Mouse (Mus musculus): ENCODE results near the gene Sh3bgrl3.
"Not testable (repeated sequence)": the region's sequence is repeated elsewhere in the genome, so short reads cannot be mapped to it uniquely, and the experiment has no call there.

Gene Sh3bgrl3

DNA sequence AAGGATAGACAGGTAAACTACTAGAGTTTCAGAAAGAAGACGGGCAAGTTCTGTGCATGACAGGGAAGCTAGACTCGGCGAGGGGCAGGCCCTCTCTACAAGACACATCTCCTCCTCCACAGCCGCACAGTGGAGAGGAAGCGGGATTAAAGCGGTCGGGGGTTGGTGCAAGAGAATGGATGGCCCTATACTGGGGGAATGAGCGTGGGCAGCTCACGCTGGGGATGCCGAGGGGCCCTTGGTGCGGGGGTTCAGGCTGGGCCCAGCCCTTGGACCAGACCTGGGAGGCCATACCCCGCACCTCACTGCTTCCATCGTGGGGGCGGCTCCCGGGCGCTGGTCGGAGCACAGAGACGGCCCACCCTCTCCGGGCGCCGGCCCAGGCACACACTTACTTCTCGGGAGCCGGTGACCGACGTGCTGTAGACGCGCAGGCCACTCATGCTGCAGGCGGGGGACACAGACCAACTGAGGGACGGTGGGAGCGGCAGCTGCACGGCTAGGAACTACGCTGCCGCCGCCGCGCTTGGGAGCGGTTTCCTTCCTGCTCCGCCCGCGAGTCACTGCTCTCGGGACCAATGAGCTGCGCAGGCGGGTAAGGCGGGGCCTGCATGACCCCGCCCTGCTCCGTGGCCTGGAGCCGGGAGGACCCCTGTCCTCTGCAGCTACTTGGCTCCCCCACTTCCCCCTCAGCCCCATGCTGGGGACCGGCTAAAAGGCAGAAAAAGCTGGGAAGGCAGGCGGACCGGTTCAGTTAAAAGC lies at the start of gene Sh3bgrl3:
Sh3bgrl3 (minus strand) TSS at position 569 of the 762 bp plus-strand sequence.
- peak; percentile 70 to 76 for DNase-seq (ENCODE audit: low spot score in 2 of 2)

DNA sequence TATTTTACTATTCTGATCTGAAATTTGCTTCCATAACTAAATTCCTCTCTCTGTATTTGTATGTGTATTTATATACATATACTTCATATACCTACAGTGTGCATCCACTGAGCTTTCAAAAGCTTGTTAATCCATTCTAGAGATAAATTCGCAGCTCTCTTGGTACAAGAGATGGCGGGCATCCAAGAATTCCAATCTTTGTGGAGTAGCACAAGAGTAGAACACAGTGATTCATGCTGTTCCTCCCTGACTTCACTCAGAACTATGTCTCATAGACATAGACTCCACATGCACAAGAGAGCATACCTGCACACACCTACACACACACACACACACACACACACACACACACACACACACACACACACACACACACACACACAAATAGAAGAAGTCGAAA lies 43.8 kb upstream of the Sh3bgrl3 start:
- no peak for DNase-seq (ENCODE audit: low spot score in 2 of 2)

DNA sequence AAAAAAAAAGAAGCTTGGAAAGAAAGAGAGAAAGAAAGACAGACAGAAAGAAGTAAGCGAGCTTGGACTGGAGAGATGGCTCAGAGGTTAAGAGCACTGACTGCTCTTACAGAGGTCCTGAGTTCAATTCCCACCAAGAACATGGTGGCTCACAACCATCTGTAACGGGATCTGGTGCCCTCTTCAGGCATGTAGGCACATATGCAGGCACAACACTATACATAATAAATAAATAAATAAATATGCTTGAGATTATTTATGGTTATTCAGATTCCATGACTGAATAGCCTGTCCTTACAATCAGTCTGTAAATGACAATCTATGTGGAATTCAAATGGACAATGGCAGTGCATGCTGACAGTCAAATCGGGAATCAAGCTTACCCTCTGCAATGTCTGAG lies 38.3 kb upstream of the Sh3bgrl3 start:
- DNase-seq (ENCODE audit: low spot score in 2 of 2), result no peak

DNA sequence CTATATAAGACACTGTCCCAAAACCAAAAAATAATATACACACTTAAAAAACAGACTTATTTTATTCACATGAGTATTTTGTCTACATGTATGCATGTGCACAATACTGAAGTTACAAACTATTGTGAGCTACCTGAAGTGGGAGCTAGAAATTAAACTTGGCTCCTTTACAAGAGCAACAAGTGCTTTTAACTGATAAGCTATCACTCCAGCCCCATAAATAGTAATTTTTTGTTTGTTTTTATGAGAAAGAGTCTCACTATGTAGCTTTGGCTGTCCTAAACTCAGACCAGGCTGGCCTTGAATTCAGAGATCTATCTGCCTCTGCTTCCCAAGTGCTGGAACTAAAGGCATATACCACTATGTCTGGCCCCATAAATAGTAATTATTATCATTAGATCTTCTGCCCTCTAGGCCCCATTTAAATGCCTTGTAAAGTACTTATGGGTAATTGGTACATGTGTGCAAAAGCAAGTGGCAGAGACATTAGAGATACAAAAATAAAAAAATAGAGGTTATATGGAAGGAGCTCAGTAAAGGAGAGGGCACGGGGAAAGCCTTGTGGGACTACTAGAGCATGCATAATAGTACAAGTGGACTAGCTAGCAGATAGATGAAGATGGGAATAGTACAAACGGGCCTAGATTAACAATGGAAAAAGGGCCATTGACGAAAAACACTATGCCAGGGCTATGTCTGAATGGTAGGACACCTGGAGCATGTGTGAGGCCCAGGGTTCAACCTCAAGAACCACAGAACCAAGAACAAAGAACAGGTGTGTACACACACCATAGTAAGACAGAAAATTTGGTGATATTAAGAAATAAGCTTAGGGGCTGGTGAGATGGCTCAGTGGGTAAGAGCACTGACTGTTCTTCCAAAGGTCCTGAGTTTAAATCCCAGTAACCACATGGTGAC lies 37.2 kb upstream of the Sh3bgrl3 start:
- DNase-seq (ENCODE audit: low spot score in 2 of 2), result no peak

DNA sequence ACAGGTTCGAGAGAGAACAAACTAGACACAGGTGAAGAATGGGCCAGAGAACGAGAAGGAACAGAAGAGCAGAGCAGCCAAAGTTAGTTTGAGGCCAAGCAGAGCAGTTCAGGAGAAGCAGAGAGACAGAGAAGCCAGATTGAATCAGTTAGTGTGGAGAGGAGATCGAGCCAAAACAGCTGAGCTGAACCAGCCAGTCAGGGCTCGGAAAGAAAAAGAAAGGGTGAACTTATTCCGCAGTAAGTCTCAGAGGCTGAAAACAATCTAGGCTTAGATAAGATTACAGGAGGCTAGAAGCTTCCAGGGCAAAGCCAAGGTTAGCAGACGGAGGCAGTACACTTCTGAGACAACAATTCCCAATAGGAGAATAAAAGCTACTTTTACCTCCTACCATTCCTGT lies 36.4 kb upstream of the Sh3bgrl3 start:
- DNase-seq (ENCODE audit: low spot score in 2 of 2), result no peak

DNA sequence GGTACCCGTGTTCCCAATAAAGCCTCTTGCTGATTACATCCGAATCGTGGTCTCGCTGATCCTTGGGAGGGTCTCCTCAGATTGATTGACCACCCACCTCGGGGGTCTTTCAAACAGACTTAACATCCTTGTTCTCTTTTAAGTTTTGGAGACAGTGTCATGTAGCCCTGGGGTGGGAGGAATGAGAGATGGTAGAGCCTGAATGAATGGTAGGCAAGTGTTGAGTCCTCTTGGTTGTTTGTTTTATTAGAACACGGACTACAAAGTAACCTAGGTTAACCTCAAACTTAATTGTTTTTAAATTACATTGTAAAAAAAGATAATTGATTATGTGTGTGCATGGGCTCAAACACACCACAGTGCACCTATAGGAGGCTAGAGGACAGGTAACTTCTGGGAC lies 36.0 kb upstream of the Sh3bgrl3 start:
- no peak for DNase-seq (ENCODE audit: low spot score in 2 of 2)

DNA sequence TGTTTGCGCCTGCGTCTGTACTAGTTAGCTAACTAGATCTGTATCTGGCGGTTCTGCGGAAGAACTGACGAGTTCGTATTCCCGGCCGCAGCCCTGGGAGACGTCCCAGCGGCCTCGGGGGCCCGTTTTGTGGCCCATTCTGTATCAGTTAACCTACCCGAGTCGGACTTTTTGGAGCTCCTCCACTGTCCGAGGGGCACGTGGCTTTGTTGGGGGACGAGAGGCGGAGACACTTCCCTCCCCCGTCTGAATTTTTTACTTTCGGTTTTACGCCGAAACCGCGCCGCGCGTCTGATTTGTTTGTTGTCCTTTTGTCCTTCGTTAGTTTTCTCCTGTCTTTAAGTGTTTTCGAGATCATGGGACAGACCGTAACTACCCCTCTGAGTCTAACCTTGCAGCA lies 31.5 kb upstream of the Sh3bgrl3 start:
- DNase-seq (ENCODE audit: low spot score in 2 of 2), result peak; percentile 5 to 11

DNA sequence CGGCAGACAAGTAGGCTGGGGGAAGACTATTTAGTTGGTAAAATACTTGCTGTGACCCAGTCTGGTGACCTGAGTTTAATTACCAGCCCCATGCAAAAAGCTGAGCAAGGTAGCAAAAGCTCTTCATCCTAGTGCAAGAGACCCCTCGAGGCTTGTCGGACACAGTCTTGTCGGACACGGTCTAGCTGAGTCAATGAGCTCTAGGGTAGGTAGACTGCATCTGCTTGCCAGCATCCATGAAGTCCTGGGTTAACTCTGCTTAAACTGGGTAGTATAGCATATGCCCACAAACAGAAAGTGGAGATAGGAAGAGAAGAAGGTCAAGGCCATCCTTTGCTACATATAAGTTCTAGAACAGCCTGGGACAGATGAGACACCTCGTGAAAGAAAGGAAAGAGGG lies 30.2 kb upstream of the Sh3bgrl3 start:
- DNase-seq (ENCODE audit: low spot score in 2 of 2), result no peak

DNA sequence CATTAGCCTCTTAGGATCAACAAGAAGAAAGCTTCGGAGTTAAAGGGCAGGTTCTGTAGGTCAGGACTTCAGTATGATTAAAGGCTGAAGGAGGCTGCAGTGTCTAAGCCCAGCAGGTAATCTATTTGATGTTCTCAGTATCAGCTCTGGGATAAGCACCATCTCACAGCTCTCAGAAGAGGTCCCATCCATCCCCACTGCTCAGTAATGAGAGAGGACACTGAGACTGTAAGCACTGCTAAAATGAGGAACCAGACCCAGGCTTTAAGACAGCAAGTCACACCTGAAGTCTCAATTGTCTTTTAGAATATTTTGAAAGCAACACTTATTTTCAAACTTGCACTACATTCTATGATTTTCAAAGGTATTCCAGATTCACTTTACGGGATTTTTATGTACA lies 29.0 kb upstream of the Sh3bgrl3 start:
- no peak for DNase-seq (ENCODE audit: low spot score in 2 of 2)

DNA sequence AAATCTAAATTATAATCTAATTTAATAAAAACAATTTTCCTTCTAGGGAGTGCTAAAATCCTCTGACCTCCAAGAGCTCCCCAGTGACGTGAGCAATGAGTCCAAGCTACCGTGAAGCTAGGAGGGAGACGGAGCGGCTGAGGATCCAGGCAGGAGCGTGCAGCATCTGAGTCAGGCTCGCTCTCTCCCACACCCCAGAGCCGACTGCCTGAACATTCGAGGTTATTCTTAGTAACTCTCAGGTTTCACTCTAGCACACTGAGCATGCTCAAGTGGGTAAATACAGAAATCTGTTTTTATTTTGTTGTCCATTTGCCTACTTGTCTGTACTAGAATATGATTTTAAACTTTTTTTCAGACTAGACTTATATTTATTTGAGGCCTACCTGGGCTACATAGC lies 28.2 kb upstream of the Sh3bgrl3 start:
- DNase-seq (ENCODE audit: low spot score in 2 of 2), result peak in 1 of 2 experiments; percentile 28

DNA sequence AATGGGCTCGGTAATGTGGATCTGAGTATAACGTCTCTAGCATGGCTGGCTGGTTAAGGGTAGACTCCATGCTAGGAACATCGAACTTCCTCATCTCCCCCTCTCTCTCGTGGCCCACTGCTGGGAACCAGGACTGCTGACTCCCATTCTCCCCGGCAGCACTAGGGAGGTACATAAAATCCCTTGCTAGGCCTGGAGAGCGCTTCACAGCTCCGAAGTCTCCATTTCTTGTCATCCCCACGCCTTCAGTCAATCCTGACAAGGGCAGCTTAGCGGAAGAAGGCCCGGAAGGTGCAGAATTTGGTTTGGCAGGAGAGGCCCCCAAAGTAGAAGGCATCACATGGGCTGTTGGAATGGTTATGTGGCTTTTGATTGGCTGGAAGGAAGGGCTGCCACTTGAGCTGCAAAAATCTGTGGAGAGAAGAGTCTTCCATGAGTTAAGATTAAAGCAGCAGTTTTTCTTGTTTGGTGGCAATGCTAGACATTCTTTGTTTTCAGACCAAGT lies 27.4 kb upstream of the Sh3bgrl3 start:
- no peak for DNase-seq (ENCODE audit: low spot score in 2 of 2)

DNA sequence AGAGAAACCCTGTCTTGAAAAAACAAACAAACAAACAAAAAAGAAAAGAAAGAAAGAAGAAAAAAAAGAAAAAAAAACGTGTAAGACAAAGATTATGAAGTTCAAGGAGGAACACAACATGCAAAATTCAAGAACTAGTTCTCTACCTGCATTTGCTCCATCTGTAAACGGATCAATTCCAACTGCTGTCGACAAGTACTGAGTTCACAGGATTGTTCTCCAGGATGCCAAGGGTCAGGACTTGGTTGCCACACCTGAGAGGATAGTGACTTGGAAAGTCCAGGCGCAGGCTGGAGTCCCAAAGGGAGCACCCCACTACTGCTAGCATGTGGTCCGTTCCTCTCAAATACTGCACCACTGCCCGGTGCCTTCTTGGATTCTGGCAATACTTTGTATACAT lies 26.9 kb upstream of the Sh3bgrl3 start:
- DNase-seq (ENCODE audit: low spot score in 2 of 2), result no peak

DNA sequence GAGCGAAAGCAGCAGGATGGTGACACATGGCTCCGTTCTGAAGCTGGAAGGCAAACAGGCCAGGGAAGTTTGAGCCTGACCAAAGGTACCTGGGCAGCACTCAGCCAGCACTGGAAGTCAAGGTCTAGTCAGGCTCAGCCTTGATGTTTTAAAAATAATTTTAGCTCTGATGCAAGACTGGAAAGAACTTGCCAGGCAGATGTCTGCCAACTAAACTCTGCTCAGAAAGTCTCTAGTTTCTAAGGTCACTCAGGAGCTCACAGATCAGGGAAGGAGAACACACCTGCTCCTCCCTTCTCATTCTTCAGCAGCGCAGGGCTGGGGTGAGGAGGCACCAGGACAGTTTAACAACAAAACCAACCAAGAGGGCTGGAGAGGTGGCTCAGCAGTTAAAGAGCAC lies 25.8 kb upstream of the Sh3bgrl3 start:
- no peak for DNase-seq (ENCODE audit: low spot score in 2 of 2)

DNA sequence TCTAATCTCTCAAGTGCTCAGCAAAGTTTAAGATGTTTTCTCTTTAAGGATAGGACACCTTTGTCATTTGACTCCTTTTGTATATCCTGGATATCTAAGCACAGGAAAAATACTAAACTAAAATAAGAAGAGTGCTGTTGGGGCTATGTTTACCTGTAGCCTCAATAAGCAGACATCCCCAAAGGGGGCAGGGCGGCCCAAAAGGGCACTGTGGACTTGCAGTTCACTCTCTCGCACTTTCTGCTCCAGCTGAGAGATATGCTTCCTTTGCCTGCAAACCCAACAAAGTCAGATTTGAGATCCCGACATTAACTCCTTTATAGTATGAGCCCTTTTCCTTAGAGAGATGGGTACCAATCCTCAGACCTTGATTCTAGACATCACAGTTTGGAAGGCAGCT lies 25.1 kb upstream of the Sh3bgrl3 start:
- no peak for DNase-seq (ENCODE audit: low spot score in 2 of 2)

DNA sequence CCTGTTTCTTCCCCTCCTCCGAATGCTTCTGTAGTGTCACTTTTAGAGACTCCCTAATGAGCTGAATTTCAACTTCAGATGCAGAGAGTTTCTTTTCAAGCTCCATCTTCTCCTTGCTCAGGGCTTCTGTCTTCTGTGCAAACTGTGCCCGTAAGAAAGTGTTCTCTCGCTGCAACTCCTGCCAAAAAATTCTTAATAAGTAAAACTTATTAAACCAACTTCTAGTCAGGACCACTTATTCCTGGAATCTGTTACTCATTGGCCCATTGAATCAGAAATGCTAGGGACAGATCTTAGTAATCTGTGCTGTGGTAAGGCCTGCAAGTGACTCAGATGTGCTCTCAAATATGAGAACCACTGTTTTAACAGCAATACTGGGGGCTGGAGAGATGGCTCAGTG lies 23.5 kb upstream of the Sh3bgrl3 start:
- DNase-seq (ENCODE audit: low spot score in 2 of 2), result no peak

DNA sequence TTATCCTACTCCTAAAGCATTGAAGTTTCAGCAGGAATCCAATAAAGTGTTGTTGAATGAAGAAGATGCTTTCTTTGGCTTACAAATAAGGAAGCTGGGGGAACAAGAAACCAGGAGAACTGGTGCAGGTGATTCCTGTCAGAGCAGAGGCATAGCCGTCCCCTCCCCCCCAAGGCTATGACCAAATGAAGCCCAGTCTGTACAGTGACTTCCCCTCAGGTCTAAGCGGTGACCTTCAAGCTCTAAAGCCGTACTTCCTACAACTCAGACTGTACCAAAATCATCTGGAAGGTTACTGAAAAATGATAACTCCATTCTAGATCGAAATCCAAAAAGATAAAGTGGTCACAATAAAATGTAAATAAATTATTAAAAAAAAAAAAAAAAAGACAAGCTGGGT lies 20.8 kb upstream of the Sh3bgrl3 start:
- no peak for DNase-seq (ENCODE audit: low spot score in 2 of 2)

DNA sequence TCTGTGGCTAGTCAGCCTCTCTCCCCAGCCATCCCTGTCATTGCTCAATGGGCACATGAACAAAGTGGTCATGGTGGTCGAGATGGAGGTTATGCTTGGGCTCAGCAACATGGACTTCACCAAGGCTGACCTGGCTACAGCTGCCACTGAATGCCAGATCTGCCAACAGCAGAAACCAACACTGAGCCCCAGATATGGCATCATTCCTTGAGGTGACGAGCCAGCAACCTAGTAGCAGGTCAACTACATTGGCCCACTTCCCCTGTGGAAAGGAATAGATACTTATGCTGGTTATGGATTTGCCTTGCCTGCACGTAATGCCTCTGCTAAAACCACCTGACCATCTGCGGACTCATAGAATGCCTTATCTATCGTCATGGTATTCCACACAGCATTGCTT lies 15.7 kb upstream of the Sh3bgrl3 start:
- not testable (repeated sequence) for DNase-seq (ENCODE audit: low spot score in 2 of 2)

DNA sequence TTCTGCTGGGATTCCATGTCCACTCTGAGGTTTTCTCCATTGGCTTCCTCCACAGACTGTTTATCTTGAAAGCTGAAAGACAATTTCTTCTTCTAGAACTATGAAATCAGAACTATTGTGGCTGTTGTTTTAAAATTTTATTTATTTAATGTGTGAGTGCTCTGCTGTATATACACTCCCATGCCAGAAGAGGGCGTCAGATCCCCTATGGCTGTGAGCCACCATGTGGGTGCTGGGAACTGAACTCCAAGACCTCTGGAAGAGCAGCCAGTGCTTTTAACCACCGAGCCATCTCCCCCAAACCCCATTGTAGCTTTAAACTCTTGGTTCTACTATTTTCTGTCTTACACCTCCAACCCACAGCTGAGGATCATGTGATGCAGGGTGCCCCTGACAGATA lies 10.3 kb upstream of the Sh3bgrl3 start:
- no peak for DNase-seq (ENCODE audit: low spot score in 2 of 2)

DNA sequence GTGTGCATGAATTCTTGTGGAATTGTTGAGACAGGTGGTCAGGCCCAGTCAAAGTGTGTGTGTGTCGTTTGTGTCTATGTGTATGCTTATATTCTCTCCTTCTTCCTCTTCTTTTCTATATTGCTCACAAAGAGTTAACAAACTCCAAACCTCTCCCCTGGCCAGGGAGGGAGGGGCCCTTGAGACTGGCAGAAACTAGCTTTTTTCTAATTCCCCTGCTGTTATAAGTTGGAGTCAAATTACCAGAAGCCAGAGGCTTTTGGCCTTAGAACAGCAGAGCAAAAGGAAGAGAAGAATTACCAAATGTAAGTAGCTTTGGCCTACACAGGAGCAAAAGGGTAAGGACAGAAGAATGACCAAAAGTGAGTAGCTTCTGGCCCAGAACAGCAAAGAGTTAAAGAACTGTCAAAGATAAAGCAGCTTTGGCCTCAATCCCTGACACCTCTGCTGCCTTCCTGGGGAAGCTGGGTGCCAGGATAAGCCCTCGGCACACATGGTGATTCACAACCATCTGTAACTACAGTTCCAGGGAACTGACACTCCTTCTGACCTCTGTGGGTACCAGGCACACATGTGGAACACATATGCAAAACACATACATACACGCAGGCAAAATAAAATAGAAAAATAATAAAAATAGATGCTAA lies 7.8 kb upstream of the Sh3bgrl3 start:
- no peak for DNase-seq (ENCODE audit: low spot score in 2 of 2)

DNA sequence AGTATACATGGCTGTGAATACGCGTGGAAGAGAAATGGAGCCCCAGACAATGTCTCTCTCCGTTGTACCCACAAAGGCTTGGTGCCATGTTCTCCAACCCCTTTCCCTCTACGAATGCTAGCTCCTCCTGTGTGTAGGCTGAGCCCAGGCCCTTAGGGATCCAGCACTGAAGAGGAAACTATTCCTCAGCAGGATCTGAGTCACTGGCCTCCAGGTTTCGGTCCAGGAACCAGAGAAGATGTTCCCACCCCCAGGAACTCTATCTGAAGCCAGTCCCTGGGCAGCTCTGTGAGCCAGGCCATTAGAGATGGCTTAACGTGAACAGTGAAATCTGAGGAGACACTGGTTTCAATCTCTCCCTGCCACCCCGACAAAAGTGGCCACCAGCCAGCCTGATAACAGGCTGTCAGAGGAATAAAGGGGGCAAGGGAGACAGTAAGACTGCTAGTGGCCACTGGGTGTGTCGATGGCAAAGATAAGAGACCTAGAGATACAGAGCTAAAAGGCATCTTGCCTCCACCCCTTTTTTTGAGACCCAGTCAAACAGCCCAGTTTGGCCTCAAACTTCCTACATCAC lies 4.0 kb upstream of the Sh3bgrl3 start:
- no peak for DNase-seq (ENCODE audit: low spot score in 2 of 2)

DNA sequence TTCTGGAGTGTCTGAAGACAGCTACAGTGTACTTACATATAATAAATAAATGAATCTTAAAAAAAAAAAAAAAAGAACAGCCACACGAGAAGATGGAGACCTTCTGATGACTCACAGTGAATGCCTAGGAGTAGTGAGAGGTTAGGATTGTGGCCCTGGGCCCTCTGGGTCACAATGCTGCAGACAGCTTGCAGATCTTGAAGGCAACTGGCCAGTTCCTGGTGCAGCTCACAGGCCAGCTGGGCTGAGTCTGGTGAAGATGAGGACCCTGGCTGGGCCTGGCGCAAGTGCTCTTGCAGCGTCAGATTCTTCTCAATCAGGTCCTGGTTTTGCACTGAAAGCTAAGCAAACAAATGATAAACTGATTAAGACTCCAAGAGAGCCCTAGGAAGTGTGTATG lies 3.5 kb upstream of the Sh3bgrl3 start:
- DNase-seq (ENCODE audit: low spot score in 2 of 2), result no peak

DNA sequence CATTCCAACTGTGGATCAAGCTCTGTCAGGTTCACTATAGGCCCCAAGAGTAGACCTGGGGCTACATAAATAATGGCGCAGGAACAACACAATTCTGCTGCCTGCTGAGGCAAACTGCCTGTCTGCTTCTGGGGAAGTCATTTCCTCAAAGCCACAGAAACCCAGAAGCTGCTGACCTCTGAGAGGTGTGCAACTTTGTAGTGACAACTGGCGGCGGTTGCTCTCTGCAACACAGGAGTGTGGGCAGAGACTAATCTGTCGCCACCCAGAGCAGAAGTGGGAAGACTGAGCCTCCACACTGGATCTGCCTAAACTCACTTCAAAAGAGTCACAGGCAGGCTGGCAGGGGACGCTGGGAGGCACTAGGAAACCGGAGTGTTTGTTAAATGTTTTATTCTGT lies 893 bp upstream of the Sh3bgrl3 start:
- no peak for DNase-seq (ENCODE audit: low spot score in 2 of 2)

Measured in frontal cortex, postnatal 25 days (tissue).